ENCODE assay signal across 23 mouse cellular contexts in the genomic region with DNA sequence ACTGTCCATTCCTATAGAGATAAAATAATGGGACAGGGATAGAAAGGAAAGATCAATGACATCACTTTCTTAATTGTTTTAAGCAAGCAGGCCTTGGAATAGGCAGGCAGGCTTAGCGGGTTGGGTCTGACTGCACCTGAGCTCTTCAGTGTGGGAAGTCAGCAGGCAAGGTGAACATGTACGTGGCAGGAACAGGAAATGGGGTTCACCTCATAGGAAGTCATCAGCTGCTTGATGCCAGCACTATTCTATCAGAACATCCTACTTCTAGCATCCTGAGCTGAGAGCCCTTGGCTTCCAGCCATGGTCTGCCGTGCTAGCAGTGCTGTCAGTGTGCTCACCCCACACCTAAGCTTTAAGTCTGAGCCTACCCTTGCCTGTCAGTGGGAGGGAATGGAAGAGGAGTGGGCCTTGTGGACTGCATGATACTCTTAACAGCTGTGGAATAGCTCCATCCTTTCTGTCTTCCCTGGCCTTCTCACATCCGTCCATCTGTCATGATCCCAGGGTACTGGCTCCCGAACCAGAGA. TPM values are rescaled to one million over a fixed set of nuclear protein-coding genes. Genes with fewer than 3 reads are reported as not detected.
DNase-seq lines count a peak whose midpoint lies in the region; ATAC-seq lines count a peak whose summit lies in the region.
"Not testable (repeated sequence)": the region's sequence is repeated elsewhere in the genome, so short reads cannot be mapped to it uniquely, and the experiment has no call there.
"Had no signal": no experiment of that assay in that cellular context is flagged by ENCODE, and none has a peak within 500 bp of the region (broad histone marks: within the 10 kb centered on the region; RNA-seq: fewer than 3 reads in every experiment).

No protein-coding gene starts in this region.

- ATAC-seq in activated CD4-positive, CD25-positive, alpha-beta regulatory T cell, adult 4 months = peak; percentile 78

- DNase-seq in cerebellum, adult 18-20 months = peak; percentile 39 to 53
- peak; percentile 43 for DNase-seq in cerebellum, adult 9-10 months
- peak; percentile 67 to 69 for DNase-seq in cerebellum, postnatal 14 days
- peak; percentile 79 for DNase-seq in heart, adult 11 months
- DNase-seq in left cerebral cortex, postnatal 4 days = peak; percentile 27

- intact Hi-C loops in left cerebral cortex, postnatal 4 days (cut with DNase I) = not testable (repeated sequence)

RNA-seq across cellular contexts. Expression of a gene that starts 28.6 kb away (rescaled TPM):
- polyA plus RNA-seq in activated CD4-positive, CD25-positive, alpha-beta regulatory T cell, adult 4 months (2017; shearing (Covaris generic)) = 10 to 100 TPM; 86.2 to 93.4 TPM
- 10 to 100 TPM; 30.0 to 32.6 TPM for total RNA-seq in left cerebral cortex, postnatal 4 days (2021)

RNA-seq across cellular contexts. Expression of a gene that starts 39.9 kb away (rescaled TPM):
- 10 to 100 TPM in 1 of 2 experiments, 1 to 10 TPM in 1; 1.7 to 35.6 TPM for polyA plus RNA-seq in activated CD4-positive, CD25-positive, alpha-beta regulatory T cell, adult 4 months (2017; shearing (Covaris generic))
- total RNA-seq in left cerebral cortex, postnatal 4 days (2021) = not detected
- total RNA-seq: adrenal gland, adult 8-10 months; adrenal gland, postnatal 25 days; common myeloid progenitor, adult 5-6 weeks; forebrain, postnatal 0 days; gastrocnemius, adult 2 months; gastrocnemius, postnatal 14 days; hindbrain, postnatal 0 days; MEL had no signal
- polyA plus RNA-seq: brain, embryonic 14.5 days; forebrain, embryonic 14.5 days; frontal cortex, adult 2 months; heart, embryonic 12.5 days; hindbrain, embryonic 11.5 days; hindbrain, embryonic 14.5 days; hindbrain, postnatal 0 days; intestine, embryonic 14.5 days; kidney, adult 2 months; kidney, embryonic 14.5 days had no signal

RNA-seq across cellular contexts. Expression of a gene that starts 40.0 kb away (rescaled TPM):
- polyA plus RNA-seq in activated CD4-positive, CD25-positive, alpha-beta regulatory T cell, adult 4 months (2017; shearing (Covaris generic)) = 100 to 1,000 TPM; 267 to 340 TPM
- total RNA-seq in left cerebral cortex, postnatal 4 days (2021) = under 1 TPM in 1 of 2 experiments, not detected in 1; 0.77 TPM
- total RNA-seq: gastrocnemius, adult 2 months; gastrocnemius, postnatal 14 days; MEL had no signal

Comparison
In these comparisons a context has a peak if more than half of its experiments do, and no peak if none do; other contexts are left out.
1. Peak in every context shown above with its lines: DNase-seq and ATAC-seq.
2. DNase-seq: peak in every context shown above with its lines; median percentile 79 in heart, adult 11 months; 68 in cerebellum, postnatal 14 days; 46 in cerebellum, adult 18-20 months; 43 in cerebellum, adult 9-10 months; 27 in left cerebral cortex, postnatal 4 days.